Mouse (Mus musculus): ENCODE results near the gene Raly.

The Raly gene

GRCm38 (mm10) chr2:154790656-154791483 lies at the start of gene Raly, which contains the start of gene a:
Gene Raly, plus strand, starts transcription at chr2:154791096.
Gene a, plus strand, starts transcription at chr2:154791402.
- peak; percentile 100 for DNase-seq (ENCODE audit: extremely low read depth, insufficient read length, low spot score)

- DNase-seq (ENCODE audit: extremely low read depth, insufficient read length, low spot score): peak; percentile 12
Observed at GRCm38 (mm10) chr2:154742911-154743819, 47.7 kb upstream of the Raly start.

- DNase-seq (ENCODE audit: extremely low read depth, insufficient read length, low spot score): no peak
Observed at GRCm38 (mm10) chr2:154743915-154744314, 47.0 kb upstream of the Raly start.

- DNase-seq (ENCODE audit: extremely low read depth, insufficient read length, low spot score): no peak
Observed at GRCm38 (mm10) chr2:154748383-154748782, 42.5 kb upstream of the Raly start.

GRCm38 (mm10) chr2:154749046-154750036 lies 41.6 kb upstream of the Raly start:
- DNase-seq (ENCODE audit: extremely low read depth, insufficient read length, low spot score): no peak

- DNase-seq (ENCODE audit: extremely low read depth, insufficient read length, low spot score): no peak
Observed at GRCm38 (mm10) chr2:154751924-154752323, 39.0 kb upstream of the Raly start.

- DNase-seq (ENCODE audit: extremely low read depth, insufficient read length, low spot score): no peak
Observed at GRCm38 (mm10) chr2:154754068-154754560, 36.8 kb upstream of the Raly start.

GRCm38 (mm10) chr2:154755791-154756190 lies 35.1 kb upstream of the Raly start:
- DNase-seq (ENCODE audit: extremely low read depth, insufficient read length, low spot score): no peak

- no peak for DNase-seq (ENCODE audit: extremely low read depth, insufficient read length, low spot score)
Observed at GRCm38 (mm10) chr2:154757691-154758090, 33.2 kb upstream of the Raly start.

GRCm38 (mm10) chr2:154758454-154758853 lies 32.4 kb upstream of the Raly start:
- DNase-seq (ENCODE audit: extremely low read depth, insufficient read length, low spot score): no peak

GRCm38 (mm10) chr2:154763226-154763625 lies 27.7 kb upstream of the Raly start:
- no peak for DNase-seq (ENCODE audit: extremely low read depth, insufficient read length, low spot score)

GRCm38 (mm10) chr2:154764828-154765497 lies 25.9 kb upstream of the Raly start:
- DNase-seq (ENCODE audit: extremely low read depth, insufficient read length, low spot score): no peak

- DNase-seq (ENCODE audit: extremely low read depth, insufficient read length, low spot score): no peak
Observed at GRCm38 (mm10) chr2:154765554-154766008, 25.3 kb upstream of the Raly start.

- DNase-seq (ENCODE audit: extremely low read depth, insufficient read length, low spot score): no peak
Observed at GRCm38 (mm10) chr2:154767051-154767450, 23.8 kb upstream of the Raly start.

GRCm38 (mm10) chr2:154769930-154770329 lies 21.0 kb upstream of the Raly start, which contains the start of gene Gm14214:
Gene Gm14214, minus strand, starts transcription at chr2:154770030.
- DNase-seq (ENCODE audit: extremely low read depth, insufficient read length, low spot score): no peak

- no peak for DNase-seq (ENCODE audit: extremely low read depth, insufficient read length, low spot score)
Observed at GRCm38 (mm10) chr2:154771604-154772003, 19.3 kb upstream of the Raly start.

GRCm38 (mm10) chr2:154774032-154774431 lies 16.9 kb upstream of the Raly start:
- no peak for DNase-seq (ENCODE audit: extremely low read depth, insufficient read length, low spot score)

- DNase-seq (ENCODE audit: extremely low read depth, insufficient read length, low spot score): no peak
Observed at GRCm38 (mm10) chr2:154776496-154776895, 14.4 kb upstream of the Raly start.

GRCm38 (mm10) chr2:154779648-154780047 lies 11.2 kb upstream of the Raly start:
- DNase-seq (ENCODE audit: extremely low read depth, insufficient read length, low spot score): no peak

Data from 3134 (cell line).